27 mouse cellular contexts compared by ENCODE assay signal in genomic region chr19:3960211-3960610, GRCm38 (mm10). TPM values are rescaled to one million over a fixed set of nuclear protein-coding genes. Genes with fewer than 3 reads are reported as not detected.
"Had no signal": no experiment of that assay in that cellular context is flagged by ENCODE, and none has a peak within 500 bp of the region (broad histone marks: within the 10 kb centered on the region; RNA-seq: fewer than 3 reads in every experiment).

No protein-coding gene starts in this region.

- H3K4me3 ChIP-seq: limb, embryonic 10.5 days; limb, embryonic 13.5 days; liver, embryonic 12.5 days; liver, embryonic 15.5 days; neural tube, embryonic 12.5 days; neural tube, embryonic 15.5 days had no signal

- H3K9ac ChIP-seq: limb, embryonic 13.5 days; liver, embryonic 12.5 days; liver, embryonic 15.5 days; neural tube, embryonic 12.5 days; neural tube, embryonic 15.5 days had no signal

- H3K27ac ChIP-seq: hindbrain, postnatal 0 days; limb, embryonic 10.5 days; limb, embryonic 13.5 days; liver, embryonic 12.5 days; liver, embryonic 15.5 days; neural tube, embryonic 12.5 days; neural tube, embryonic 15.5 days; stomach, postnatal 0 days had no signal

- H3K9me3 ChIP-seq: limb, embryonic 10.5 days; limb, embryonic 13.5 days; liver, embryonic 12.5 days; liver, embryonic 15.5 days; neural tube, embryonic 12.5 days; neural tube, embryonic 15.5 days had no signal

- H3K4me2 ChIP-seq: limb, embryonic 13.5 days; liver, embryonic 12.5 days; liver, embryonic 15.5 days; midbrain, embryonic 11.5 days; neural tube, embryonic 12.5 days; neural tube, embryonic 15.5 days had no signal

- H3K27me3 ChIP-seq: limb, embryonic 13.5 days; neural tube, embryonic 12.5 days; neural tube, embryonic 15.5 days had no signal

- H3K36me3 ChIP-seq: limb, embryonic 10.5 days; limb, embryonic 13.5 days; liver, embryonic 12.5 days; liver, embryonic 15.5 days; neural tube, embryonic 12.5 days; neural tube, embryonic 15.5 days had no signal

- H3K4me1 ChIP-seq: limb, embryonic 10.5 days; limb, embryonic 13.5 days; liver, embryonic 12.5 days; liver, embryonic 15.5 days; neural tube, embryonic 12.5 days; neural tube, embryonic 15.5 days had no signal

- ATAC-seq: hindbrain, postnatal 0 days; inflammation-experienced regulatory T-cells, adult 6 months; intestine, embryonic 16.5 days; liver, embryonic 12.5 days had no signal

- DNase-seq: kidney, adult 18-20 months; kidney, adult 9 months; kidney, postnatal 14 days; kidney, postnatal 4 days; liver; midbrain, embryonic 14.5 days; right cerebral cortex, adult 18-20 months; right cerebral cortex, postnatal 25 days; thymus, adult 2 months; thymus, postnatal 14 days had no signal

RNA-seq across cellular contexts. Expression of gene Aldh3b3, which starts 1.8 kb away (rescaled TPM):
- total RNA-seq: hindbrain, postnatal 0 days; layer of hippocampus, adult 18-20 months; layer of hippocampus, postnatal 14 days; megakaryocyte-erythroid progenitor cell, adult 5-6 weeks; midbrain, postnatal 0 days had no signal
- polyA plus RNA-seq: hindbrain, postnatal 0 days; inflammation-experienced regulatory T-cells, adult 6 months; intestine, embryonic 16.5 days; kidney, embryonic 16.5 days; limb, embryonic 10.5 days; liver, embryonic 12.5 days; midbrain, embryonic 11.5 days; midbrain, embryonic 14.5 days; midbrain, postnatal 0 days; neural tube, embryonic 12.5 days; neural tube, embryonic 15.5 days; small intestine, adult 2 months had no signal

RNA-seq across cellular contexts. Expression of gene Aldh3b2, which starts 11.9 kb away (rescaled TPM):
- polyA plus RNA-seq: inflammation-experienced regulatory T-cells, adult 6 months had no signal
